Mouse (Mus musculus) limb, embryonic 10.5 days (tissue): Measurements from ENCODE around the gene Cacna1e. TPM values are rescaled to one million over a fixed set of nuclear protein-coding genes. Genes with fewer than 3 reads are reported as not detected.

ENCODE experiments used
- DNase-seq: peaks from one replicate; pipeline ENCODE4 v3.0.0-alpha.2; 2017; ENCODE audit warnings: low spot score
- H3K27ac ChIP-seq: fragments of 300-500 bp; sonication (generic); 2 replicates; pipeline ENCODE4 v1.5.1; 2016; ENCODE audit warnings: mild to moderate bottlenecking
- H3K27me3 ChIP-seq: fragments of 300-500 bp; sonication (generic); 2 replicates; pipeline ENCODE4 v1.6.1; 2016; ENCODE audit warnings: low read depth, mild to moderate bottlenecking; ENCODE audit not compliant: poor library complexity, severe bottlenecking
- H3K36me3 ChIP-seq: fragments of 300-500 bp; sonication (generic); 2 replicates; pipeline ENCODE4 v1.6.1; 2016; ENCODE audit warnings: mild to moderate bottlenecking, moderate library complexity
- H3K4me1 ChIP-seq: fragments of 300-500 bp; sonication (generic); 2 replicates; pipeline ENCODE4 v1.6.1; 2016
- H3K4me3 ChIP-seq: fragments of 300-500 bp; sonication (generic); 2 replicates; pipeline ENCODE4 v1.5.1; 2016; ENCODE audit warnings: mild to moderate bottlenecking, moderate library complexity
- H3K9me3 ChIP-seq: fragments of 300-500 bp; sonication (generic); replicated peaks from 2 replicates; pipeline ENCODE4 v1.6.1; 2016; ENCODE audit warnings: mild to moderate bottlenecking
- WGBS: fragments of 180-500 bp; shearing (Covaris S2); methylation state at CpG from one replicate; pipeline ENCODE4 v1.1.7; 2016; 5-methylcytosine and 5-hydroxymethylcytosine counted together
- polyA plus RNA-seq: library from polyadenylated mRNA; unstranded; fragments of >200 nt; fragmentation: Nextera tagmentation; extraction: Ambion mirVana; gene quantifications from 2 replicates; pipeline ENCODE4 v1.2.1, GENCODE M21; 2016

Cacna1e gene
- polyA plus RNA-seq, 1 experiment from 2014 or later, result 0.06 TPM

- Histone ChIP-seq H3K9me3 (no peaks in the 10 kb centered on the region), H3K36me3 (no peaks in the 10 kb centered on the region), H3K4me1 (peaks cover 4% of the 10 kb centered on the region; the same call in 1 of the 2 replicates), H3K27ac (no peak overlapping the region), H3K27me3 (no peaks in the 10 kb centered on the region), H3K4me3 (no peak overlapping the region)
- no peak for DNase-seq
Observed at GRCm38 (mm10) chr1:154663721-154664120, 220.6 kb downstream of the Cacna1e start.

GRCm38 (mm10) chr1:154661977-154662376 is 222.3 kb downstream of the Cacna1e start:
- peaks cover 4% of the 10 kb centered on the region; the same call in 1 of the 2 replicates for H3K4me1 ChIP-seq
- no peaks in the 10 kb centered on the region for H3K36me3 ChIP-seq
- H3K4me3 ChIP-seq, result no peak overlapping the region
- H3K9me3 ChIP-seq, result no peaks in the 10 kb centered on the region
- DNase-seq, result no peak
- H3K27ac ChIP-seq, result no peak overlapping the region
- WGBS, result 81% methylated on average over 5 of the region's 5 CpGs
- no peaks in the 10 kb centered on the region for H3K27me3 ChIP-seq

- Histone ChIP-seq H3K36me3 (no peaks in the 10 kb centered on the region), H3K4me1 (peaks cover 4% of the 10 kb centered on the region; the same call in 1 of the 2 replicates)
Observed at GRCm38 (mm10) chr1:154661221-154661864, 223.0 kb downstream of the Cacna1e start.

GRCm38 (mm10) chr1:154657366-154657765 is 226.9 kb downstream of the Cacna1e start:
- Histone ChIP-seq H3K9me3 (no peaks in the 10 kb centered on the region), H3K27me3 (no peaks in the 10 kb centered on the region), H3K4me3 (no peak overlapping the region), H3K27ac (no peak overlapping the region), H3K36me3 (no peaks in the 10 kb centered on the region), H3K4me1 (peaks cover 4% of the 10 kb centered on the region; the same call in 1 of the 2 replicates)
- DNase-seq, result no peak
- 49% methylated on average over 5 of the region's 5 CpGs for WGBS

More at GRCm38 (mm10) chr1:154661221-154661864, 223.0 kb downstream of the Cacna1e start:
- Histone ChIP-seq H3K27ac (no peak overlapping the region), H3K9me3 (no peaks in the 10 kb centered on the region), H3K4me3 (no peak overlapping the region), H3K27me3 (no peaks in the 10 kb centered on the region)
- DNase-seq, result no peak
- 63% methylated on average over 7 of the region's 7 CpGs for WGBS

- no peak overlapping the region for H3K27ac ChIP-seq
- no peak overlapping the region for H3K4me3 ChIP-seq
- no peak for DNase-seq
- H3K9me3 ChIP-seq, result no peaks in the 10 kb centered on the region
- H3K4me1 ChIP-seq, result no peaks in the 10 kb centered on the region
- no peaks in the 10 kb centered on the region for H3K36me3 ChIP-seq
- H3K27me3 ChIP-seq, result no peaks in the 10 kb centered on the region
- WGBS, result 84% methylated on average over 2 of the region's 2 CpGs
Observed at GRCm38 (mm10) chr1:154653951-154654350, 230.3 kb downstream of the Cacna1e start.

GRCm38 (mm10) chr1:154646156-154646950 is 237.9 kb downstream of the Cacna1e start:
- Histone ChIP-seq H3K4me1 (no peaks in the 10 kb centered on the region), H3K27me3 (no peaks in the 10 kb centered on the region), H3K27ac (no peak overlapping the region), H3K4me3 (no peak overlapping the region), H3K36me3 (no peaks in the 10 kb centered on the region), H3K9me3 (no peaks in the 10 kb centered on the region)
- no peak for DNase-seq
- 95% methylated on average over 6 of the region's 6 CpGs for WGBS

GRCm38 (mm10) chr1:154637821-154638220 is 246.5 kb downstream of the Cacna1e start:
- Histone ChIP-seq H3K27me3 (no peaks in the 10 kb centered on the region), H3K9me3 (no peaks in the 10 kb centered on the region), H3K4me1 (peaks cover 10% of the 10 kb centered on the region), H3K36me3 (no peaks in the 10 kb centered on the region), H3K27ac (no peak overlapping the region), H3K4me3 (no peak overlapping the region)
- no peak for DNase-seq
- WGBS, result 89% methylated on average over 4 of the region's 4 CpGs

- Histone ChIP-seq H3K27me3 (no peaks in the 10 kb centered on the region), H3K27ac (no peak overlapping the region), H3K4me3 (no peak overlapping the region), H3K9me3 (no peaks in the 10 kb centered on the region), H3K36me3 (no peaks in the 10 kb centered on the region), H3K4me1 (peaks cover 15% of the 10 kb centered on the region)
- 90% methylated on average over 9 of the region's 9 CpGs for WGBS
- no peak for DNase-seq
Observed at GRCm38 (mm10) chr1:154635766-154636165, 248.5 kb downstream of the Cacna1e start.

GRCm38 (mm10) chr1:154632886-154633285 is 251.4 kb downstream of the Cacna1e start:
- Histone ChIP-seq H3K36me3 (no peaks in the 10 kb centered on the region), H3K27ac (no peak overlapping the region), H3K9me3 (no peaks in the 10 kb centered on the region), H3K27me3 (no peaks in the 10 kb centered on the region), H3K4me3 (no peak overlapping the region), H3K4me1 (peaks cover 15% of the 10 kb centered on the region)
- 55% methylated on average over 2 of the region's 2 CpGs for WGBS
- DNase-seq, result no peak

GRCm38 (mm10) chr1:154622666-154623653 is 261.3 kb downstream of the Cacna1e start:
- no peaks in the 10 kb centered on the region for H3K9me3 ChIP-seq
- H3K4me1 ChIP-seq, result peaks cover 2% of the 10 kb centered on the region; the same call in 1 of the 2 replicates
- no peak for DNase-seq
- 91% methylated on average over 16 of the region's 16 CpGs for WGBS
- no peak overlapping the region for H3K4me3 ChIP-seq
- no peaks in the 10 kb centered on the region for H3K36me3 ChIP-seq
- H3K27me3 ChIP-seq, result no peaks in the 10 kb centered on the region
- no peak overlapping the region for H3K27ac ChIP-seq

- Histone ChIP-seq H3K4me3 (no peak overlapping the region), H3K27me3 (no peaks in the 10 kb centered on the region), H3K4me1 (peaks cover 5% of the 10 kb centered on the region; the same call in 1 of the 2 replicates), H3K27ac (no peak overlapping the region), H3K9me3 (no peaks in the 10 kb centered on the region), H3K36me3 (no peaks in the 10 kb centered on the region)
- DNase-seq, result no peak
- 73% methylated on average over 7 of the region's 7 CpGs for WGBS
Observed at GRCm38 (mm10) chr1:154617743-154618455, 266.4 kb downstream of the Cacna1e start.

GRCm38 (mm10) chr1:154615759-154616158 is 268.5 kb downstream of the Cacna1e start:
- peaks cover 5% of the 10 kb centered on the region; the same call in 1 of the 2 replicates for H3K4me1 ChIP-seq
- H3K36me3 ChIP-seq, result no peaks in the 10 kb centered on the region
- no peaks in the 10 kb centered on the region for H3K9me3 ChIP-seq
- WGBS, result 76% methylated on average over 7 of the region's 7 CpGs
- no peaks in the 10 kb centered on the region for H3K27me3 ChIP-seq
- no peak overlapping the region for H3K4me3 ChIP-seq
- no peak overlapping the region for H3K27ac ChIP-seq
- no peak for DNase-seq
